Mouse (Mus musculus) limb, embryonic 15.5 days (tissue): ENCODE results near the gene Gm49369. TPM values are rescaled to one million over a fixed set of nuclear protein-coding genes. Genes with fewer than 3 reads are reported as not detected.
"Not testable (repeated sequence)": the region's sequence is repeated elsewhere in the genome, so short reads cannot be mapped to it uniquely, and the experiment has no call there.

Experiments used
- ATAC-seq: fragments of 200-750 bp; cut with Nextera tagmentation; 2 replicates; pipeline ENCODE4 v1.8.0; 2017; ENCODE audit warnings: low read depth, moderate TSS enrichment; ENCODE audit not compliant: insufficient number of reproducible peaks, low FRiP score, low TSS enrichment
- H3K27ac ChIP-seq: fragments of 300-500 bp; sonication (generic); 2 replicates; pipeline ENCODE4 v1.5.1; 2015; ENCODE audit warnings: moderate library complexity, mild to moderate bottlenecking, inconsistent platforms
- H3K27me3 ChIP-seq: fragments of 300-500 bp; sonication (generic); 2 replicates; pipeline ENCODE4 v1.6.1; 2015; ENCODE audit warnings: inconsistent platforms
- H3K36me3 ChIP-seq: fragments of 300-500 bp; sonication (generic); 2 replicates; pipeline ENCODE4 v1.6.1; 2015; ENCODE audit warnings: inconsistent platforms
- H3K4me1 ChIP-seq: fragments of 300-500 bp; sonication (generic); 2 replicates; pipeline ENCODE4 v1.6.1; 2015; ENCODE audit warnings: inconsistent platforms
- H3K4me2 ChIP-seq: fragments of 300-500 bp; sonication (generic); 2 replicates; pipeline ENCODE4 v1.6.1; 2015; ENCODE audit warnings: mild to moderate bottlenecking, inconsistent platforms
- H3K4me3 ChIP-seq: fragments of 300-500 bp; sonication (generic); 2 replicates; pipeline ENCODE4 v1.5.1; 2015; ENCODE audit warnings: mild to moderate bottlenecking, inconsistent platforms
- H3K9ac ChIP-seq: fragments of 300-500 bp; sonication (generic); 2 replicates; pipeline ENCODE4 v1.6.1; 2015; ENCODE audit warnings: inconsistent platforms
- H3K9me3 ChIP-seq: fragments of 300-500 bp; sonication (generic); 2 replicates; pipeline ENCODE4 v1.6.1; 2016; ENCODE audit warnings: inconsistent platforms
- WGBS: fragments of 180-500 bp; shearing (Covaris S2); methylation state at CpG from one replicate; pipeline ENCODE4 v1.1.7; 2015; 5-methylcytosine and 5-hydroxymethylcytosine counted together
- polyA plus RNA-seq: library from polyadenylated mRNA; unstranded; fragments of >200 nt; fragmentation: Nextera tagmentation; extraction: Ambion mirVana; gene quantifications from 2 replicates; pipeline ENCODE4 v1.2.1, GENCODE M21; 2015

Gm49369 gene
- polyA plus RNA-seq, 1 experiment from 2014 or later: not detected

- Histone ChIP-seq H3K9me3 (no peaks in the 10 kb centered on the region), H3K4me2 (no peak overlapping the region), H3K9ac (no peak overlapping the region), H3K4me3 (no peak overlapping the region), H3K4me1 (no peaks in the 10 kb centered on the region), H3K27ac (no peak overlapping the region), H3K27me3 (no peaks in the 10 kb centered on the region), H3K36me3 (no peaks in the 10 kb centered on the region)
- WGBS: 78% methylated on average over 3 of the region's 3 CpGs
- no peak for ATAC-seq
Observed at GRCm38 (mm10) chr7:142409603-142410002, 27.1 kb upstream of the Gm49369 start.

- no peak overlapping the region for H3K27ac ChIP-seq
- no peaks in the 10 kb centered on the region for H3K27me3 ChIP-seq
- no peaks in the 10 kb centered on the region for H3K4me1 ChIP-seq
- no peak overlapping the region for H3K4me3 ChIP-seq
- H3K9me3 ChIP-seq: no peaks in the 10 kb centered on the region
- WGBS: 90% methylated on average over 8 of the region's 8 CpGs
- no peak for ATAC-seq
- no peaks in the 10 kb centered on the region for H3K36me3 ChIP-seq
- H3K9ac ChIP-seq: no peak overlapping the region
- H3K4me2 ChIP-seq: no peak overlapping the region
Observed at GRCm38 (mm10) chr7:142408686-142409085, 26.2 kb upstream of the Gm49369 start.

GRCm38 (mm10) chr7:142407935-142408334 lies 25.5 kb upstream of the Gm49369 start:
- Histone ChIP-seq H3K4me1 (no peaks in the 10 kb centered on the region), H3K27me3 (no peaks in the 10 kb centered on the region), H3K36me3 (no peaks in the 10 kb centered on the region), H3K9ac (no peak overlapping the region), H3K4me3 (no peak overlapping the region), H3K4me2 (no peak overlapping the region), H3K27ac (no peak overlapping the region), H3K9me3 (no peaks in the 10 kb centered on the region)
- ATAC-seq: no peak
- WGBS: 66% methylated on average over 4 of the region's 4 CpGs

- ATAC-seq, H3K36me3 ChIP-seq, H3K9ac ChIP-seq, H3K27ac ChIP-seq, H3K4me3 ChIP-seq, H3K4me2 ChIP-seq, H3K9me3 ChIP-seq, H3K4me1 ChIP-seq, H3K27me3 ChIP-seq: not testable (repeated sequence)
- 92% methylated on average over 5 of the region's 5 CpGs for WGBS
Observed at GRCm38 (mm10) chr7:142405134-142405533, 22.7 kb upstream of the Gm49369 start.

- Histone ChIP-seq H3K36me3 (no peaks in the 10 kb centered on the region), H3K27me3 (no peaks in the 10 kb centered on the region), H3K27ac (no peak overlapping the region), H3K9me3 (no peaks in the 10 kb centered on the region), H3K4me3 (no peak overlapping the region), H3K4me1 (no peaks in the 10 kb centered on the region), H3K4me2 (no peak overlapping the region), H3K9ac (no peak overlapping the region)
- 69% methylated on average over 4 of the region's 4 CpGs for WGBS
- no peak for ATAC-seq
Observed at GRCm38 (mm10) chr7:142403591-142403990, 21.1 kb upstream of the Gm49369 start.

- no peaks in the 10 kb centered on the region for H3K36me3 ChIP-seq
- 44% methylated on average over 7 of the region's 7 CpGs for WGBS
- no peak overlapping the region for H3K4me2 ChIP-seq
- H3K9ac ChIP-seq: no peak overlapping the region
- H3K4me3 ChIP-seq: no peak overlapping the region
- no peaks in the 10 kb centered on the region for H3K27me3 ChIP-seq
- H3K4me1 ChIP-seq: no peaks in the 10 kb centered on the region
- H3K27ac ChIP-seq: no peak overlapping the region
- no peaks in the 10 kb centered on the region for H3K9me3 ChIP-seq
- ATAC-seq: no peak
Observed at GRCm38 (mm10) chr7:142400750-142401142, 18.3 kb upstream of the Gm49369 start.

- H3K9me3 ChIP-seq: no peaks in the 10 kb centered on the region
- H3K4me3 ChIP-seq: no peak overlapping the region
- WGBS: 71% methylated on average over 7 of the region's 7 CpGs
- H3K9ac ChIP-seq: no peak overlapping the region
- H3K4me1 ChIP-seq: no peaks in the 10 kb centered on the region
- H3K4me2 ChIP-seq: no peak overlapping the region
- ATAC-seq: no peak
- no peaks in the 10 kb centered on the region for H3K27me3 ChIP-seq
- H3K36me3 ChIP-seq: no peaks in the 10 kb centered on the region
- no peak overlapping the region for H3K27ac ChIP-seq
Observed at GRCm38 (mm10) chr7:142400112-142400749, 17.8 kb upstream of the Gm49369 start.

- ATAC-seq: no peak
- Histone ChIP-seq H3K9ac (no peak overlapping the region), H3K36me3 (no peaks in the 10 kb centered on the region), H3K4me3 (no peak overlapping the region), H3K4me1 (0 out of 2 replicates have a peak, but pooled peaks cover 3% of the 10 kb centered on the region), H3K9me3 (no peaks in the 10 kb centered on the region), H3K27me3 (no peaks in the 10 kb centered on the region), H3K27ac (no peak overlapping the region), H3K4me2 (no peak overlapping the region)
- WGBS: 66% methylated on average over 1 of the region's 1 CpGs
Observed at GRCm38 (mm10) chr7:142399250-142399649, 16.8 kb upstream of the Gm49369 start.

- H3K4me1 ChIP-seq: 0 out of 2 replicates have a peak, but pooled peaks cover 3% of the 10 kb centered on the region
- H3K36me3 ChIP-seq: no peaks in the 10 kb centered on the region
- H3K4me2 ChIP-seq: no peak overlapping the region
- no peak overlapping the region for H3K4me3 ChIP-seq
- no peak overlapping the region for H3K9ac ChIP-seq
- WGBS: 51% methylated on average over 2 of the region's 2 CpGs
- no peaks in the 10 kb centered on the region for H3K27me3 ChIP-seq
- ATAC-seq: no peak
- H3K27ac ChIP-seq: no peak overlapping the region
- H3K9me3 ChIP-seq: no peaks in the 10 kb centered on the region
Observed at GRCm38 (mm10) chr7:142398052-142398451, 15.6 kb upstream of the Gm49369 start.

- 0 out of 2 replicates have a peak, but pooled peaks cover 3% of the 10 kb centered on the region for H3K4me1 ChIP-seq
- no peaks in the 10 kb centered on the region for H3K36me3 ChIP-seq
- no peak overlapping the region for H3K4me2 ChIP-seq
- H3K9me3 ChIP-seq: no peaks in the 10 kb centered on the region
- no peak overlapping the region for H3K4me3 ChIP-seq
- no peaks in the 10 kb centered on the region for H3K27me3 ChIP-seq
- 81% methylated on average over 1 of the region's 1 CpGs for WGBS
- H3K9ac ChIP-seq: no peak overlapping the region
- no peak overlapping the region for H3K27ac ChIP-seq
- ATAC-seq: no peak
Observed at GRCm38 (mm10) chr7:142396611-142397010, 14.1 kb upstream of the Gm49369 start.

- no peak overlapping the region for H3K27ac ChIP-seq
- H3K9ac ChIP-seq: no peak overlapping the region
- H3K4me1 ChIP-seq: 0 out of 2 replicates have a peak, but pooled peaks cover 3% of the 10 kb centered on the region
- H3K4me2 ChIP-seq: no peak overlapping the region
- no peaks in the 10 kb centered on the region for H3K36me3 ChIP-seq
- no peak for ATAC-seq
- no peaks in the 10 kb centered on the region for H3K27me3 ChIP-seq
- no peak overlapping the region for H3K4me3 ChIP-seq
- 86% methylated on average over 4 of the region's 4 CpGs for WGBS
- no peaks in the 10 kb centered on the region for H3K9me3 ChIP-seq
Observed at GRCm38 (mm10) chr7:142395472-142395871, 13.0 kb upstream of the Gm49369 start.

GRCm38 (mm10) chr7:142394261-142395190 lies 12.1 kb upstream of the Gm49369 start:
- H3K4me1 ChIP-seq: 0 out of 2 replicates have a peak, but pooled peaks cover 3% of the 10 kb centered on the region
- no peak overlapping the region for H3K4me3 ChIP-seq
- no peak overlapping the region for H3K27ac ChIP-seq
- WGBS: 63% methylated on average over 6 of the region's 6 CpGs
- H3K4me2 ChIP-seq: no peak overlapping the region
- ATAC-seq: no peak
- H3K36me3 ChIP-seq: no peaks in the 10 kb centered on the region
- H3K9ac ChIP-seq: no peak overlapping the region
- no peaks in the 10 kb centered on the region for H3K9me3 ChIP-seq
- no peaks in the 10 kb centered on the region for H3K27me3 ChIP-seq
